Mouse (Mus musculus) neutrophil, adult 65 days (primary cell): Measurements from ENCODE around the gene Rhox3a2. TPM values are rescaled to one million over a fixed set of nuclear protein-coding genes. Genes with fewer than 3 reads are reported as not detected.

ENCODE experiments used
- total RNA-seq: library from RNA; stranded (reverse); gene quantifications from 2 replicates; pipeline ENCODE4 v1.2.4, GENCODE M21; 2023

Gene Rhox3a2
- not detected in 2 replicates for total RNA-seq

GRCm38 (mm10) chrX:37379728-37380127 is at the start of gene Rhox3a2:
Gene Rhox3a2 (plus strand): TSS chrX:37380028.

GRCm38 (mm10) chrX:37390548-37390947 is 10.7 kb downstream of the Rhox3a2 start, which contains the start of gene Rhox4a2:
Gene Rhox4a2 (plus strand): TSS chrX:37390848.

GRCm38 (mm10) chrX:37411767-37412166 is 31.9 kb downstream of the Rhox3a2 start, which contains the start of gene Rhox2b:
Gene Rhox2b (plus strand): TSS chrX:37412067.

GRCm38 (mm10) chrX:37432194-37432593 is 52.4 kb downstream of the Rhox3a2 start, which contains the start of gene Rhox4b:
Gene Rhox4b (plus strand): TSS chrX:37432494.

Other genes starting within 250 kb of the Rhox3a2 start
- gene Akap14, start 211.2 kb upstream of the Rhox3a2 start, total RNA-seq = not detected in 2 replicates
- gene Ndufa1, start 188.9 kb upstream of the Rhox3a2 start, total RNA-seq = 90.8 and 107 TPM in 2 replicates
- 3.0 and 3.3 TPM in 2 replicates for gene Rnf113a1, start 188.8 kb upstream of the Rhox3a2 start, total RNA-seq
- gene Gm9, start 169.0 kb upstream of the Rhox3a2 start, total RNA-seq = not detected in 2 replicates
- not detected in 2 replicates for gene Rhox1, start 157.8 kb upstream of the Rhox3a2 start, total RNA-seq
- not detected in 2 replicates for gene Rhox2a, start 135.1 kb upstream of the Rhox3a2 start, total RNA-seq
- not detected in 2 replicates for gene Rhox3a, start 130.1 kb upstream of the Rhox3a2 start, total RNA-seq
- gene Rhox4a, start 114.7 kb upstream of the Rhox3a2 start, total RNA-seq = not detected in 2 replicates
- not detected in 2 replicates for gene Rhox4a2, start 10.8 kb downstream of the Rhox3a2 start, total RNA-seq
- gene Rhox2b, start 32.0 kb downstream of the Rhox3a2 start, total RNA-seq = not detected in 2 replicates
- not detected in 2 replicates for gene Rhox4b, start 52.5 kb downstream of the Rhox3a2 start, total RNA-seq
- not detected in 2 replicates for gene Rhox2c, start 73.7 kb downstream of the Rhox3a2 start, total RNA-seq
- not detected in 2 replicates for gene Rhox3c, start 78.6 kb downstream of the Rhox3a2 start, total RNA-seq
- gene Rhox4c, start 100.3 kb downstream of the Rhox3a2 start, total RNA-seq = not detected in 2 replicates
- not detected in 2 replicates for gene Rhox2d, start 113.4 kb downstream of the Rhox3a2 start, total RNA-seq
- gene Rhox4d, start 134.3 kb downstream of the Rhox3a2 start, total RNA-seq = not detected in 2 replicates
- gene Rhox2e, start 150.4 kb downstream of the Rhox3a2 start, total RNA-seq = not detected in 2 replicates
- not detected in 2 replicates for gene Rhox3e, start 162.0 kb downstream of the Rhox3a2 start, total RNA-seq
- not detected in 2 replicates for gene Rhox4e, start 177.4 kb downstream of the Rhox3a2 start, total RNA-seq
- not detected in 2 replicates for gene Rhox2f, start 191.4 kb downstream of the Rhox3a2 start, total RNA-seq
- not detected in 2 replicates for gene Rhox3f, start 201.0 kb downstream of the Rhox3a2 start, total RNA-seq
- gene Rhox4f, start 227.7 kb downstream of the Rhox3a2 start, total RNA-seq = not detected in 2 replicates
- gene Rhox3g, start 248.6 kb downstream of the Rhox3a2 start, total RNA-seq = not detected in 2 replicates